Mouse (Mus musculus): ENCODE results near the gene Vars.
"Not testable (repeated sequence)": the region's sequence is repeated elsewhere in the genome, so short reads cannot be mapped to it uniquely, and the experiment has no call there.

Vars gene

DNA sequence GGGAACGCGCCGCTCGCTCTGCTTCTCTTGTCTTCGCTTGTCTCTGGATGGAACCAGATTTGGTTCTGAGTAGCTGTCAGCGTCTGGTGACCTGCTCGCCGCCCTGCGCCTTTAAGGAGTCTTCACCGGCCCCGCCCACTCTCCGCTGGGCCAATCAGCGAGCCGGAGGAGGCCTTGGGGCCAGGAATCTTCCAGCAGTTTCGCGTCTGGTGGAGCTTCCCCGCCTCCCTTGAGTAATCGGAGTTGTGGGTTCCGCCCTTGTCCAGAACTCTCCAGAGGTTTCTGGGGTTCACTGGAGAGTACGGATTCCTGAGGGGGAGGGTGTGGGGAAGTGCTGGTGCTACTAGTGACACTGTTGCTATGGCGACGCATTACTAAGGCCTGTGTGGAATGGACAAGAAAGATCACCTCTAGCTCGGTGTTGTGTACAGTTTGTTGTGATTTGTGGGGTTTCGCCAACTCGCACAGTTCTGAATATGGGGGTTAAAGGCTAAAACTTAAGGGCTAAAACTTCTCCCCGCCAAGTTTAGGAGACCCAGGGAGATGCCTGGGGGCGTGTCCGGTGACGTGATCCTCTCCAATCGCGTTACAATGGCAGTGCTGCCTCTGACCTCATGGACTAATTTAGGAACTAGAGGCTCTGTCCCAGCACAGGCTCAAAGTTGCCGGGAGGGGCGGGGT is 28.6 kb upstream of the Vars start, which contains the start of the genes Hspa1a and Hspa1l:
Hspa1a (minus strand) TSS at position 88 of the 681 bp plus-strand sequence.
Hspa1l (plus strand) TSS at position 635 of the 681 bp plus-strand sequence.
- DNase-seq (ENCODE audit: low read depth, low spot score) = peak; percentile 63

- no peak for DNase-seq (ENCODE audit: low read depth, low spot score)
Observed at GRCm38 (mm10) chr17:34975581-34976492, 24.9 kb upstream of the Vars start.

- DNase-seq (ENCODE audit: low read depth, low spot score) = no peak
Observed at GRCm38 (mm10) chr17:34977000-34977399, 23.8 kb upstream of the Vars start.

DNA sequence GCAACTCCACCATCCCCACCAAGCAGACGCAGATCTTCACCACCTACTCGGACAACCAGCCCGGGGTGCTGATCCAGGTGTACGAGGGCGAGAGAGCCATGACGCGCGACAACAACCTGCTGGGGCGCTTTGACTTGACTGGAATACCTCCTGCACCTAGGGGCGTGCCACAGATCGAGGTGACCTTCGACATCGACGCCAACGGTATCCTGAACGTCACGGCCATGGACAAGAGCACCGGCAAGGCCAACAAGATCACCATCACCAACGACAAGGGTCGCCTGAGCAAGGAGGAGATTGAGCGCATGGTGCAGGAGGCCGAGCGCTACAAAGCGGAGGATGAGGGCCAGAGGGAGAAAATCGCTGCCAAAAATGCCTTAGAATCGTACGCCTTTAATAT is 22.5 kb upstream of the Vars start:
- no peak for DNase-seq (ENCODE audit: low read depth, low spot score)

DNA sequence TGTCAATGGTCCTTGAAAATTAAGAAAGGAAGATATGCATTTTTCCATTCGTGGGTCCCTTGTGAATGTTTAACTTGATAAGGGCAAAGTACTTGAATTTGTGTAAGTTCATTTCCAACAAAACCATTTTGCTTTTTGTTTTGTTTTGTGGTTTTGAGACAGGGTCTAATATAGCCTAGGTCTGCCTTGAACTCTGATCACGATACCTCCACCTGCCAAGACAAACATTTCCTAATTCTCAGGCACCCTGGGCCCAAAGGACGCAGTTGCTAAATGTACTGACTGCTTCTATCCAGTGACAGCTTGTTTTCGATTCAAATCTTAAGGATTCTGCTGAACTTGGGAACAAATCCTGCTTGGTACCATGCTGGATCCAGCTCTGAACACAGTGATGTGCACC is 21.2 kb upstream of the Vars start:
- DNase-seq (ENCODE audit: low read depth, low spot score) = no peak

- DNase-seq (ENCODE audit: low read depth, low spot score) = peak; percentile 27
Observed at GRCm38 (mm10) chr17:34980655-34981054, 20.1 kb upstream of the Vars start.

DNA sequence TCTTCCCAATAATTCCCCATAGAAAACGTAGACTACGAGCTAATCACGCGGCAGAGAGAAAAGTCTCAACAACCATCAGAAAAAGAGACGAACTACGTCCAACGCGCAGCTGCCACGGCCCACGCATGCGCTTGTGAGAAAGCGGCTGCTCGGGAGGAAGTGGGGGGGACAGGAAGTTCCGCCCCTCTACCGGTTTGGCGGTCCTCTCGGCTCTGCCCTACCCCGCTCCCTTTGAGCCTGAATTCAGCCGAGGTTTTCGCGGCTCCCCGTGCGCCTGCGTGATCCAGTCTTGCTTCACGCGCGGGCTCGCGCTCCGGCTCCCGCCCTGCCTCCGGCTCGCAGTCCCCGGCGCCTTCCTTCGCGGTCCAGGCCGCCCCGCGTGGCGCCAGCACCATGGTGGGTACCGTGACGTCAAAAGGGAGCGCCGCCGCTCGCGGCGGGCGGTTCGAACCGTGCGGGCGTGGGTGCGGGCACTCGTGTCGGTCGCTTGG is 19.1 kb upstream of the Vars start, which contains the start of gene Lsm2:
Lsm2 (plus strand) TSS at position 173 of the 491 bp plus-strand sequence.
- DNase-seq (ENCODE audit: low read depth, low spot score) = peak; percentile 90

- no peak for DNase-seq (ENCODE audit: low read depth, low spot score)
Observed at GRCm38 (mm10) chr17:34982328-34982727, 18.5 kb upstream of the Vars start.

GRCm38 (mm10) chr17:34984218-34984617 is 16.6 kb upstream of the Vars start:
- peak; percentile 49 for DNase-seq (ENCODE audit: low read depth, low spot score)

DNA sequence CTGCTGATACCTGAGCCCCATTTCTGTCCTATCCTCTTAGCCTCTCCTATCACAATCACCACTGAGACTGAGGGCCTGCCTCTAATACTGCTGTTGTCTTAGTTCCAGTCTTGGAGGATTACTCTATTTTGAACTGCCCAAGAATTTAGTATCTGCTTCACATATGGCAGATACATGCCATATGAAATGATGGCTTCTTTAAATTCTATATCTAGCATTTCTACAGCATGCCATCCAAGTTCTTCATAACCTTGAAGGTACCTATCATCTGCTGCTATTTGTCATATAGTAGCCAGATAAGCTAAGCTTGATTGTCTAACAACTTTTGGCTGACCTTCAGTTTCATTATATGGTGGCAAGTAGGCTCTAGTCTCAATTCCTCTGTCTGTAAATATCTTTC is 6.0 kb upstream of the Vars start:
- DNase-seq (ENCODE audit: low read depth, low spot score) = no peak

GRCm38 (mm10) chr17:34995192-34995591 is 5.6 kb upstream of the Vars start:
- DNase-seq (ENCODE audit: low read depth, low spot score) = not testable (repeated sequence)

- not testable (repeated sequence) for DNase-seq (ENCODE audit: low read depth, low spot score)
Observed at GRCm38 (mm10) chr17:34995927-34996326, 4.9 kb upstream of the Vars start.

DNA sequence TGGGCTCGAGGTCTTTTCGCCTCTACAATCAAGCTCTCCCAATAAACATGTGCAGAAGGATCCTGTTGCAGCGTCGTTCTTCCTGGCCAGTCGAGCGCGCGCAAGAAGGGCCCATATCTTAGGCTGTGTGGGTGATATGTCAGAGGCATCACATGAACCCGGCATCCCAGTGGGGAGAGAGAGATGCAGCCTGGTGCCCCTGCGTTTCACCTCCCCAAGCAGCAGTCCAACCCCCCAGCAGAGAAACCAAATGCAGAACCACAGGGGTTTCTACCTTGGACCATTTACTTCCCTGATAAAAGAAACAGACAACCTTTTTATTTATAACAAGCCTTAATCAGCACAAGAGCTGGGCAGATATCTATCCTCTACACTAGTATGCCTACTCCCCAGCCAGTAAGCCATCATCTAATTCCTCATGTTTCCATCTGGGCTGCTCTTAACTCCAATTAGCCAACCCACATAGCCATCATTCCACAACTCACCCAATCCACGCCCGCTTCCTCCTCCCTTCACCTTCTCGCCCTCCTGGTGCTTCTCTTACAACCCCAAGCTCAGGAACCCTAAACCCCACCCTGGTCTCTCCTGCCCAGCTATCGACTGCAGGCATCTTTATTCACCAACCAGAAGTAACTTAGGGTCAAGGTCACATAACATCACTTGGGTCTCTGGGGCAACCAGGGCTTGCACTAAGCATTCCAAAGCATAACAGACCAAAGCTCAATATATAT is 4.2 kb upstream of the Vars start:
- DNase-seq (ENCODE audit: low read depth, low spot score) = no peak

DNA sequence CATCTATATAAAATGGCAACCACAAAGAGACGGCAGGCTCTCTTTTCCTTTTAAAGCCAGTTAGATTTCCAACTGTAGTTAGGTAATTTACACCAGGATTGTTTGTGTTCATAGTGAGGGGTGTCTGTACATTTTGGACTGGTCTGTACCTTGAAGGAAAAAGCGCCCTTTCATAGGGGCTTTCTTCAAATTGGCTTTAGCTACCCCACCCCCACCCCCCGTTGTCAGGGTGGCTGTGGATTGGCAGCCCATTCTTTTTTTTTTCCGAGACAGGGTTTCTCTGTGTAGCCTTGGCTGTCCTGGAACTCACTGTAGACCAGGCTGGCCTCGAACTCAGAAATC is 3.7 kb upstream of the Vars start:
- DNase-seq (ENCODE audit: low read depth, low spot score) = no peak

- no peak for DNase-seq (ENCODE audit: low read depth, low spot score)
Observed at GRCm38 (mm10) chr17:34998526-34999430, 2.0 kb upstream of the Vars start.

DNA sequence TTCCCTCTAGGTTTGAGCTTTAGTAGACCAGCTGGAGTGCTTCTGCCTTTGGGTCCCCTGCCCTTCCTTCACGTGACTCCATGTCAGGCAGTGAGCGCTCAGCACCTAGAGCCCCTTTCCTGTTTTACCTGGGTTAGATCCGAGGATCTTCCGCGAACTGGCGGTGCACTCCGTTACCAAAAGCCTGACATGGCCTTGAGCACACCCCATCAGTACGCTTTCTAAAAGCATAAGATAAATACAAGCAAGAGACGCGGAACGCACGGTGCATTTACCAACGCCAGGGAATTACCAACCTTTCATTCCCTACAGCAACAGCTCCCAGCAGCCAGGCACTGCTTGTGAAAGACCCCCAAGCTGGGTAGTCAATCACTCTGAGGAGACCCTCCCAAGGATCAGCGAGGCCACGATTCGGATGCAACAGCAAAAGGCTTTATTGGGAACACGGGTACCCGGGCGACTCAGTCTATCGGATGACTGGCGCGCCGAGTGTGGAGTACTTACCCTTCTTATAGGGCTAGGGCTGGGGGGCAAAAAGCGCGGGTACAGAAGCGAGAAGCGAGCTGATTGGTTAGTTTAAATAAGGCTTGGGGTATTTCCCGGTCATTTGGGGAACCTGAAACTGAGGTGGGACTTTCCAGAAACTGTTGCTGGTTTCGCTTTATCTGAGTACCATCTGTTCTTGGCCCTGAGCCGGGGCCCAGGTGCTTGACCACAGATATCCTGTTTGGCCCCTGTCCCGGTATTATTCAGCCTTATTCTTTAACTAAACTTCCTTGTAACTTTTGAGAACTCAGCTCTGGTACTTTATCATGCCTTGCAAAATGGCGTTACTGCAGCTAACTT is 693 bp upstream of the Vars start:
- DNase-seq (ENCODE audit: low read depth, low spot score) = peak; percentile 16

GRCm38 (mm10) chr17:35001452-35002152 is 815 bp downstream of the Vars start:
- DNase-seq (ENCODE audit: low read depth, low spot score) = no peak

DNA sequence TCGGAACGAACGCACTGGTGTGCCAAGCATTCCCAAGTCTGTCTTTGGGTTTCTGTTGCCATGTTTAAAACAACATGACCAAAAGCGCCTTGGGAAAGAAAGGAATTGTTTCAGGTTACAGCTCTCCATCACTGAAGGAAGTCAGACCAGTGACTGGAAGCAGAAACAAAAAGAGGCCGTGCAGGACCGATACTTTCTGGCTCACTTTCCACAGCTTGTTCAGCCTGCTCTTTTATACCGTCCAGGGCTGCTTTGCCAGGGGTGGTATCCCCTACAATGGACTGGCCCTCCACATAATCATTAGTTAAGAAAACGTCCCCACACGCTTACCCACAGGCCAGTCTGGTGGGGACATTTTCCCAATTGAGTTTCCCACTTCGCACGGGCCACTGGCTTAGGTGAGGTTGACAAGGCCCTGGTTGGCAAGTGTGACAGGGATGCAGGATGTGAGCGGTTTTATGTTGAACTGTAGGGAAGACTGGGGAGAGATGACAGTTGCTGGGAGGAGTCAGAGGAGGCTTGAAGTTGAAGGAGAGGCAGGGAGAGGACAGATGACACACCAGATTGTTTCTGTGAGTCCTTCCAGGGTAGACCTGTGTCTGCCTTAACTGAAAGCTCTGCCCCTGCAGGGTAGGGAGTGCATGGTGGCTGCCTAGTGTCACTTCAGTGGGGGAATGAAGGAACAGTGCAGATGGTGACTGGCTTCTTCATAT is 1.5 kb downstream of the Vars start:
- no peak for DNase-seq (ENCODE audit: low read depth, low spot score)
